Mouse (Mus musculus) CH12.LX (cell line): ENCODE measurements around the gene Zfhx3.

Experiments
- CTCF ChIP-seq, 2 experiments: IDR thresholded peaks in 1 of 2; conservative IDR thresholded peaks in 1 of 2; 2 replicates each; pipeline ENCODE4 v1.5.1; 2011 to 2012; ENCODE audit warnings: low read depth in 2 of 2, low read length in 2 of 2, improper control_type of control experiment in 1 of 2, inconsistent platforms in 1 of 2, mild to moderate bottlenecking in 1 of 2, moderate library complexity in 1 of 2
- GABPA ChIP-seq: IDR thresholded peaks from 2 replicates; pipeline ENCODE4 v1.6.1; 2012; ENCODE audit warnings: low read depth, low read length, improper control_type of control experiment, inconsistent platforms; ENCODE audit not compliant: insufficient replicate concordance
- HCFC1 ChIP-seq: IDR thresholded peaks from 2 replicates; pipeline ENCODE4 v1.6.1; 2012; ENCODE audit warnings: low read depth, mild to moderate bottlenecking, inconsistent platforms, low read length, improper control_type of control experiment
- MYC ChIP-seq: IDR thresholded peaks from 2 replicates; pipeline ENCODE4 v1.6.1; 2011; ENCODE audit warnings: low read depth, mild to moderate bottlenecking, improper control_type of control experiment, low read length
- NELFE ChIP-seq: IDR thresholded peaks from 2 replicates; pipeline ENCODE4 v1.6.1; 2011; ENCODE audit warnings: low read depth, low read length, improper control_type of control experiment
- TCF12 ChIP-seq: IDR thresholded peaks from 2 replicates; pipeline ENCODE4 v1.6.1; 2014; ENCODE audit warnings: low read depth, mild to moderate bottlenecking, inconsistent platforms, low read length, improper control_type of control experiment
- ZMIZ1 ChIP-seq: IDR thresholded peaks from 2 replicates; pipeline ENCODE4 v1.6.1; 2012; ENCODE audit warnings: low read depth, mild to moderate bottlenecking, inconsistent platforms, low read length, improper control_type of control experiment
- ZNF384 ChIP-seq: IDR thresholded peaks from 2 replicates; pipeline ENCODE4 v1.6.1; 2012; ENCODE audit warnings: low read depth, low read length, improper control_type of control experiment, inconsistent platforms

DNA sequence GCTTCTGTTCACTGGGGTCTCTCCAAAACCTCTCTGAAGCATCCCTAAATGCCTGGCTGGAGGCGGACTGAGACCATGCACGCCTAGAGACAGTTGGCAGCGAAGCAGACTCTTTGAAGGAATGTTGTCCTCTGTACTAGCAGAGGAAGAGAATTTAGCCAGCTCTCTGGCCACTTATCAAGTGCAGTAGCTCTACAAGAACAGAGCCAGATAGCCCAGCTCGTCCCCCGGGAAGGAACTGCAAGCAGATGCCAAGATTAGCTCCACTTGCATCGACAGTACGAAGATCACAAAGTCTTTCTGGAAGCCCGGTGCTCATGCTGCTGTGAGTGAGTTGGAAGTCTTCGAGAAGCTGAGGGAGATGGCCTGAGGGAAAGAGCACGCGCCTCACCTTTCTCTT is 983.7 kb downstream of the Zfhx3 start:
- TF ChIP-seq CTCF (conservative IDR thresholded peaks at IDR 0.05 in 1 of 2, IDR thresholded peaks at IDR 0.05 in 1 of 2; ENCODE audit: low read depth in 2 of 2, low read length in 2 of 2) (no peak), HCFC1 (no peak), ZNF384 (no peak), TCF12 (no peak), MYC (no peak), NELFE (no peak), ZMIZ1 (no peak), GABPA (no peak)
